Mouse (Mus musculus) hindbrain, embryonic 10.5 days (tissue): ENCODE results near the gene Mif. TPM values are rescaled to one million over a fixed set of nuclear protein-coding genes. Genes with fewer than 3 reads are reported as not detected.

ENCODE experiments used
- DNase-seq: peaks from one replicate; pipeline ENCODE4 v3.0.0-alpha.2; 2017; ENCODE audit warnings: low spot score
- H3K27ac ChIP-seq: fragments of 300-500 bp; sonication (generic); 2 replicates; pipeline ENCODE4 v1.5.1; 2016; ENCODE audit warnings: mild to moderate bottlenecking, moderate library complexity
- H3K27me3 ChIP-seq: fragments of 300-500 bp; sonication (generic); 2 replicates; pipeline ENCODE4 v1.6.1; 2016; ENCODE audit warnings: mild to moderate bottlenecking; ENCODE audit not compliant: poor library complexity, insufficient read depth, severe bottlenecking
- H3K36me3 ChIP-seq: fragments of 300-500 bp; sonication (generic); 2 replicates; pipeline ENCODE4 v1.6.1; 2016; ENCODE audit warnings: mild to moderate bottlenecking, moderate library complexity
- H3K4me1 ChIP-seq: fragments of 300-500 bp; sonication (generic); replicated peaks from 2 replicates; pipeline ENCODE4 v1.6.1; 2016; ENCODE audit warnings: mild to moderate bottlenecking
- H3K4me3 ChIP-seq: fragments of 300-500 bp; sonication (generic); 2 replicates; pipeline ENCODE4 v1.5.1; 2016; ENCODE audit warnings: mild to moderate bottlenecking, moderate library complexity
- H3K9me3 ChIP-seq: fragments of 300-500 bp; sonication (generic); 2 replicates; pipeline ENCODE4 v1.6.1; 2016; ENCODE audit warnings: mild to moderate bottlenecking, moderate library complexity
- WGBS: fragments of 180-500 bp; shearing (Covaris S2); methylation state at CpG from one replicate; pipeline ENCODE4 v1.1.7; 2016; 5-methylcytosine and 5-hydroxymethylcytosine counted together
- polyA plus RNA-seq: library from polyadenylated mRNA; unstranded; fragments of >200 nt; fragmentation: Nextera tagmentation; extraction: Ambion mirVana; gene quantifications from 2 replicates; pipeline ENCODE4 v1.2.1, GENCODE M21; 2016

The Mif gene
- polyA plus RNA-seq, 1 experiment from 2014 or later: 2,694 TPM

- Histone ChIP-seq H3K4me1 (peaks cover 38% of the 10 kb centered on the region), H3K36me3 (no peaks in the 10 kb centered on the region), H3K27ac (no peak overlapping the region), H3K27me3 (no peaks in the 10 kb centered on the region), H3K9me3 (no peaks in the 10 kb centered on the region), H3K4me3 (no peak overlapping the region)
- WGBS: 94% methylated on average over 8 of the region's 8 CpGs
- no peak for DNase-seq
These were observed 24.7 kb upstream of the Mif start for GRCm38 (mm10) chr10:75884742-75885141.

- H3K9me3 ChIP-seq: no peaks in the 10 kb centered on the region
- peak; percentile 76 for DNase-seq
- peak overlapping the region; percentile 32 for H3K4me3 ChIP-seq
- WGBS: 2% methylated on average over 10 of the region's 10 CpGs
- H3K27ac ChIP-seq: peak overlapping the region; percentile 74; the same call in 1 of the 2 replicates
- no peaks in the 10 kb centered on the region for H3K27me3 ChIP-seq
- peaks cover 26% of the 10 kb centered on the region for H3K4me1 ChIP-seq
- H3K36me3 ChIP-seq: no peaks in the 10 kb centered on the region
These were observed 23.2 kb upstream of the Mif start for GRCm38 (mm10) chr10:75883232-75883552.

- DNase-seq: no peak
- H3K27ac ChIP-seq: peak overlapping the region; percentile 74
- H3K4me1 ChIP-seq: peaks cover 26% of the 10 kb centered on the region
- no peaks in the 10 kb centered on the region for H3K36me3 ChIP-seq
- 7% methylated on average over 15 of the region's 15 CpGs for WGBS
- H3K27me3 ChIP-seq: no peaks in the 10 kb centered on the region
- H3K4me3 ChIP-seq: peak overlapping the region; percentile 32
- no peaks in the 10 kb centered on the region for H3K9me3 ChIP-seq
These were observed 22.6 kb upstream of the Mif start for GRCm38 (mm10) chr10:75882433-75883231.

- H3K9me3 ChIP-seq: no peaks in the 10 kb centered on the region
- DNase-seq: no peak
- no peaks in the 10 kb centered on the region for H3K36me3 ChIP-seq
- no peaks in the 10 kb centered on the region for H3K27me3 ChIP-seq
- peak overlapping the region; percentile 74 for H3K27ac ChIP-seq
- H3K4me1 ChIP-seq: peaks cover 26% of the 10 kb centered on the region
- WGBS: 10% methylated on average over 20 of the region's 20 CpGs
- peak overlapping the region; percentile 16 for H3K4me3 ChIP-seq
These were observed 21.8 kb upstream of the Mif start for GRCm38 (mm10) chr10:75881578-75882432.

GRCm38 (mm10) chr10:75880771-75881577 lies 20.9 kb upstream of the Mif start:
- no peak overlapping the region for H3K4me3 ChIP-seq
- H3K27ac ChIP-seq: peak overlapping the region; percentile 74
- peaks cover 26% of the 10 kb centered on the region for H3K4me1 ChIP-seq
- 68% methylated on average over 6 of the region's 6 CpGs for WGBS
- DNase-seq: no peak
- no peaks in the 10 kb centered on the region for H3K36me3 ChIP-seq
- no peaks in the 10 kb centered on the region for H3K27me3 ChIP-seq
- no peaks in the 10 kb centered on the region for H3K9me3 ChIP-seq

GRCm38 (mm10) chr10:75880351-75880750 lies 20.3 kb upstream of the Mif start:
- H3K4me3 ChIP-seq: no peak overlapping the region
- H3K9me3 ChIP-seq: no peaks in the 10 kb centered on the region
- H3K27me3 ChIP-seq: no peaks in the 10 kb centered on the region
- no peaks in the 10 kb centered on the region for H3K36me3 ChIP-seq
- 95% methylated on average over 10 of the region's 10 CpGs for WGBS
- no peak for DNase-seq
- H3K4me1 ChIP-seq: peaks cover 26% of the 10 kb centered on the region
- no peak overlapping the region for H3K27ac ChIP-seq

GRCm38 (mm10) chr10:75878836-75879235 lies 18.8 kb upstream of the Mif start:
- DNase-seq: no peak
- Histone ChIP-seq H3K9me3 (no peaks in the 10 kb centered on the region), H3K27ac (no peak overlapping the region), H3K4me1 (peaks cover 30% of the 10 kb centered on the region), H3K4me3 (no peak overlapping the region), H3K36me3 (no peaks in the 10 kb centered on the region), H3K27me3 (no peaks in the 10 kb centered on the region)
- WGBS: 95% methylated on average over 3 of the region's 3 CpGs

- peak overlapping the region; percentile 90 for H3K27ac ChIP-seq
- WGBS: 25% methylated on average over 10 of the region's 10 CpGs
- H3K27me3 ChIP-seq: no peaks in the 10 kb centered on the region
- peak; percentile 48 for DNase-seq
- H3K9me3 ChIP-seq: no peaks in the 10 kb centered on the region
- peak overlapping the region; percentile 49 for H3K4me3 ChIP-seq
- H3K4me1 ChIP-seq: peaks cover 19% of the 10 kb centered on the region
- no peaks in the 10 kb centered on the region for H3K36me3 ChIP-seq
These were observed 13.6 kb upstream of the Mif start for GRCm38 (mm10) chr10:75873543-75874170.

GRCm38 (mm10) chr10:75872915-75873542 lies 13.0 kb upstream of the Mif start:
- Histone ChIP-seq H3K4me3 (peak overlapping the region; percentile 49), H3K9me3 (no peaks in the 10 kb centered on the region), H3K4me1 (peaks cover 19% of the 10 kb centered on the region), H3K27me3 (no peaks in the 10 kb centered on the region), H3K27ac (peak overlapping the region; percentile 90), H3K36me3 (no peaks in the 10 kb centered on the region)
- WGBS: 2% methylated on average over 11 of the region's 11 CpGs
- DNase-seq: peak; percentile 92

- H3K4me1 ChIP-seq: peaks cover 19% of the 10 kb centered on the region
- no peak for DNase-seq
- peak overlapping the region; percentile 90 for H3K27ac ChIP-seq
- H3K36me3 ChIP-seq: no peaks in the 10 kb centered on the region
- H3K4me3 ChIP-seq: peak overlapping the region; percentile 49
- WGBS: 37% methylated on average over 10 of the region's 10 CpGs
- H3K27me3 ChIP-seq: no peaks in the 10 kb centered on the region
- H3K9me3 ChIP-seq: no peaks in the 10 kb centered on the region
These were observed 12.2 kb upstream of the Mif start for GRCm38 (mm10) chr10:75872025-75872914.

GRCm38 (mm10) chr10:75861587-75861986 lies 1.5 kb upstream of the Mif start:
- Histone ChIP-seq H3K4me3 (no peak overlapping the region), H3K36me3 (peaks cover 22% of the 10 kb centered on the region), H3K4me1 (peaks cover 43% of the 10 kb centered on the region), H3K27me3 (no peaks in the 10 kb centered on the region), H3K27ac (peak overlapping the region; percentile 99), H3K9me3 (no peaks in the 10 kb centered on the region)
- DNase-seq: no peak
- 39% methylated on average over 5 of the region's 5 CpGs for WGBS
